Mouse (Mus musculus) heart, postnatal 10 days (tissue): ENCODE measurements at regions not wholly inside any gene's neighbourhood (a gene's known extent, or its start where the extent isn't known, plus 50 kb on each side); places are given as distances from the start of the nearest gene placed in this dataset.

ENCODE experiments used
- DNase-seq, 2 experiments: peaks; one replicate each; pipeline ENCODE4 v3.0.0; 2021
- intact Hi-C: fragments of 180-260 bp; cut with DNase I; formaldehyde crosslinking; loops from one replicate; pipeline ENCODE4 v1.15.1; 2025

- intact Hi-C loops: no loop called here
- DNase-seq: no peak
Measured at GRCm38 (mm10) chr3:66592259-66592658, 295.6 kb upstream of the Veph1 start.

GRCm38 (mm10) chr3:66590775-66591174 lies 294.1 kb upstream of the Veph1 start:
- intact Hi-C loops: no loop called here
- no peak for DNase-seq

GRCm38 (mm10) chr3:66589483-66589882 lies 292.8 kb upstream of the Veph1 start:
- intact Hi-C loops: no loop called here
- DNase-seq: no peak

- intact Hi-C loops: no loop called here
Measured at GRCm38 (mm10) chr3:66584831-66585230, 288.2 kb upstream of the Veph1 start.

GRCm38 (mm10) chr3:66584101-66584500 lies 287.5 kb upstream of the Veph1 start:
- intact Hi-C loops: no loop called here
- no peak for DNase-seq

More at GRCm38 (mm10) chr3:66584831-66585230, 288.2 kb upstream of the Veph1 start:
- no peak for DNase-seq

- no peak for DNase-seq
- intact Hi-C loops: no loop called here
Measured at GRCm38 (mm10) chr3:66576659-66577058, 280.0 kb upstream of the Veph1 start.

GRCm38 (mm10) chr3:66574321-66574720 lies 277.7 kb upstream of the Veph1 start:
- intact Hi-C loops: no loop called here
- DNase-seq: no peak

GRCm38 (mm10) chr3:66572887-66573519 lies 276.4 kb upstream of the Veph1 start:
- intact Hi-C loops: no loop called here

GRCm38 (mm10) chr3:66570342-66570741 lies 273.7 kb upstream of the Veph1 start:
- intact Hi-C loops: no loop called here
- no peak for DNase-seq

More at GRCm38 (mm10) chr3:66572887-66573519, 276.4 kb upstream of the Veph1 start:
- no peak for DNase-seq

- DNase-seq: no peak
- intact Hi-C loops: loop anchor here (5.0 kb wide), 1 partner anchor 152 kb away; no protein-coding TSS in a partner anchor
Measured at GRCm38 (mm10) chr3:66564268-66565245, 267.9 kb upstream of the Veph1 start.

- intact Hi-C loops: loop anchor here (5.0 kb wide), 1 partner anchor 151 kb away; no protein-coding TSS in a partner anchor
Measured at GRCm38 (mm10) chr3:66563329-66563728, 266.7 kb upstream of the Veph1 start.

GRCm38 (mm10) chr3:66555538-66555937 lies 258.9 kb upstream of the Veph1 start:
- intact Hi-C loops: no loop called here
- DNase-seq: no peak

More at GRCm38 (mm10) chr3:66563329-66563728, 266.7 kb upstream of the Veph1 start:
- DNase-seq: peak in 1 of 2 experiments; percentile 3

GRCm38 (mm10) chr3:66550920-66551319 lies 254.3 kb upstream of the Veph1 start:
- intact Hi-C loops: no loop called here
- DNase-seq: no peak

GRCm38 (mm10) chr3:66546576-66546975 lies 249.9 kb upstream of the Veph1 start:
- intact Hi-C loops: no loop called here
- DNase-seq: no peak

- DNase-seq: no peak
- intact Hi-C loops: no loop called here
Measured at GRCm38 (mm10) chr3:66544139-66544933, 247.7 kb upstream of the Veph1 start.

GRCm38 (mm10) chr3:66542865-66543264 lies 246.2 kb upstream of the Veph1 start:
- no peak for DNase-seq
- intact Hi-C loops: no loop called here

- intact Hi-C loops: no loop called here
- DNase-seq: no peak
Measured at GRCm38 (mm10) chr3:66537913-66538312, 241.3 kb upstream of the Veph1 start.

- DNase-seq: no peak
- intact Hi-C loops: no loop called here
Measured at GRCm38 (mm10) chr3:66537106-66537893, 240.7 kb upstream of the Veph1 start.

- intact Hi-C loops: no loop called here
Measured at GRCm38 (mm10) chr3:66536673-66537072, 240.0 kb upstream of the Veph1 start.

More at GRCm38 (mm10) chr3:66536673-66537072, 240.0 kb upstream of the Veph1 start:
- no peak for DNase-seq
